Mouse (Mus musculus): ENCODE results near the gene Hp1bp3. TPM values are rescaled to one million over a fixed set of nuclear protein-coding genes. Genes with fewer than 3 reads are reported as not detected.

Gene Hp1bp3
- polyA plus RNA-seq, 1 experiment from 2014 or later: 182 TPM

GRCm38 (mm10) chr4:138272011-138272997 is 56.2 kb downstream of the Hp1bp3 start:
- WGBS: 76% methylated on average over 14 of the region's 14 CpGs
- no peaks in the 10 kb centered on the region for H3K4me1 ChIP-seq (ENCODE audit: control insufficient read depth, insufficient read depth, low read length)
- H3K36me3 ChIP-seq (ENCODE audit: control insufficient read depth, insufficient read depth, low read length): no peaks in the 10 kb centered on the region
- no peak overlapping the region for H3K4me3 ChIP-seq (ENCODE audit: low read depth, low read length)
- H3K27ac ChIP-seq (ENCODE audit: low read depth, low read length): no peak overlapping the region
- DNase-seq (ENCODE audit: low spot score, missing footprints): peak; percentile 65
- ATAC-seq (ENCODE audit: low FRiP score): no peak
- no peaks in the 10 kb centered on the region for H3K9me3 ChIP-seq (ENCODE audit: control insufficient read depth, low read length)
- no peak overlapping the region for H3K9ac ChIP-seq (ENCODE audit: low read length)
- H3K4me2 ChIP-seq: no peak overlapping the region
- H3K27me3 ChIP-seq (ENCODE audit: control insufficient read depth, insufficient read depth, low read length): no peaks in the 10 kb centered on the region

- H3K9ac ChIP-seq (ENCODE audit: low read length): no peak overlapping the region
- no peaks in the 10 kb centered on the region for H3K9me3 ChIP-seq (ENCODE audit: control insufficient read depth, low read length)
- no peak overlapping the region for H3K27ac ChIP-seq (ENCODE audit: low read depth, low read length)
- no peaks in the 10 kb centered on the region for H3K36me3 ChIP-seq (ENCODE audit: control insufficient read depth, insufficient read depth, low read length)
- 78% methylated on average over 7 of the region's 7 CpGs for WGBS
- no peak for ATAC-seq (ENCODE audit: low FRiP score)
- no peaks in the 10 kb centered on the region for H3K27me3 ChIP-seq (ENCODE audit: control insufficient read depth, insufficient read depth, low read length)
- no peak overlapping the region for H3K4me3 ChIP-seq (ENCODE audit: low read depth, low read length)
- H3K4me2 ChIP-seq: no peak overlapping the region
- no peak for DNase-seq (ENCODE audit: low spot score, missing footprints)
- H3K4me1 ChIP-seq (ENCODE audit: control insufficient read depth, insufficient read depth, low read length): no peaks in the 10 kb centered on the region
Observed at GRCm38 (mm10) chr4:138278346-138278745, 62.2 kb downstream of the Hp1bp3 start.

GRCm38 (mm10) chr4:138282834-138283233 is 66.7 kb downstream of the Hp1bp3 start:
- Histone ChIP-seq H3K4me1 (ENCODE audit: control insufficient read depth, insufficient read depth, low read length) (no peaks in the 10 kb centered on the region), H3K9ac (ENCODE audit: low read length) (no peak overlapping the region), H3K36me3 (ENCODE audit: control insufficient read depth, insufficient read depth, low read length) (no peaks in the 10 kb centered on the region), H3K27ac (ENCODE audit: low read depth, low read length) (no peak overlapping the region), H3K4me2 (no peak overlapping the region), H3K9me3 (ENCODE audit: control insufficient read depth, low read length) (no peaks in the 10 kb centered on the region), H3K27me3 (ENCODE audit: control insufficient read depth, insufficient read depth, low read length) (no peaks in the 10 kb centered on the region), H3K4me3 (ENCODE audit: low read depth, low read length) (no peak overlapping the region)
- DNase-seq (ENCODE audit: low spot score, missing footprints): peak; percentile 89
- peak; percentile 63; the same call in 1 of the 2 replicates for ATAC-seq (ENCODE audit: low FRiP score)
- WGBS: 27% methylated on average over 4 of the region's 4 CpGs

- Histone ChIP-seq H3K36me3 (ENCODE audit: control insufficient read depth, insufficient read depth, low read length) (no peaks in the 10 kb centered on the region), H3K27ac (ENCODE audit: low read depth, low read length) (no peak overlapping the region), H3K4me3 (ENCODE audit: low read depth, low read length) (no peak overlapping the region), H3K9ac (ENCODE audit: low read length) (no peak overlapping the region), H3K4me2 (no peak overlapping the region), H3K9me3 (ENCODE audit: control insufficient read depth, low read length) (no peaks in the 10 kb centered on the region), H3K4me1 (ENCODE audit: control insufficient read depth, insufficient read depth, low read length) (no peaks in the 10 kb centered on the region), H3K27me3 (ENCODE audit: control insufficient read depth, insufficient read depth, low read length) (no peaks in the 10 kb centered on the region)
- DNase-seq (ENCODE audit: low spot score, missing footprints) (no peak), ATAC-seq (ENCODE audit: low FRiP score) (no peak)
- 90% methylated on average over 12 of the region's 12 CpGs for WGBS
Observed at GRCm38 (mm10) chr4:138286411-138286810, 70.3 kb downstream of the Hp1bp3 start.

GRCm38 (mm10) chr4:138288691-138289090 is 72.6 kb downstream of the Hp1bp3 start:
- Histone ChIP-seq H3K36me3 (ENCODE audit: control insufficient read depth, insufficient read depth, low read length) (no peaks in the 10 kb centered on the region), H3K27me3 (ENCODE audit: control insufficient read depth, insufficient read depth, low read length) (no peaks in the 10 kb centered on the region), H3K27ac (ENCODE audit: low read depth, low read length) (no peak overlapping the region), H3K9me3 (ENCODE audit: control insufficient read depth, low read length) (no peaks in the 10 kb centered on the region), H3K4me3 (ENCODE audit: low read depth, low read length) (no peak overlapping the region), H3K9ac (ENCODE audit: low read length) (no peak overlapping the region), H3K4me2 (no peak overlapping the region), H3K4me1 (ENCODE audit: control insufficient read depth, insufficient read depth, low read length) (no peaks in the 10 kb centered on the region)
- DNase-seq (ENCODE audit: low spot score, missing footprints): peak; percentile 21
- ATAC-seq (ENCODE audit: low FRiP score): no peak
- 90% methylated on average over 7 of the region's 7 CpGs for whole genome bisulfite sequencing

GRCm38 (mm10) chr4:138292028-138292427 is 75.9 kb downstream of the Hp1bp3 start:
- Histone ChIP-seq H3K27ac (ENCODE audit: low read depth, low read length) (no peak overlapping the region), H3K27me3 (ENCODE audit: control insufficient read depth, insufficient read depth, low read length) (no peaks in the 10 kb centered on the region), H3K4me2 (no peak overlapping the region), H3K36me3 (ENCODE audit: control insufficient read depth, insufficient read depth, low read length) (no peaks in the 10 kb centered on the region), H3K4me3 (ENCODE audit: low read depth, low read length) (no peak overlapping the region), H3K4me1 (ENCODE audit: control insufficient read depth, insufficient read depth, low read length) (no peaks in the 10 kb centered on the region), H3K9ac (ENCODE audit: low read length) (no peak overlapping the region), H3K9me3 (ENCODE audit: control insufficient read depth, low read length) (no peaks in the 10 kb centered on the region)
- ATAC-seq (ENCODE audit: low FRiP score) (no peak), DNase-seq (ENCODE audit: low spot score, missing footprints) (no peak)
- 92% methylated on average over 13 of the region's 13 CpGs for WGBS

GRCm38 (mm10) chr4:138293261-138293948 is 77.3 kb downstream of the Hp1bp3 start:
- DNase-seq (ENCODE audit: low spot score, missing footprints): peak; percentile 82
- H3K9me3 ChIP-seq (ENCODE audit: control insufficient read depth, low read length): no peaks in the 10 kb centered on the region
- no peak overlapping the region for H3K4me3 ChIP-seq (ENCODE audit: low read depth, low read length)
- no peaks in the 10 kb centered on the region for H3K36me3 ChIP-seq (ENCODE audit: control insufficient read depth, insufficient read depth, low read length)
- H3K27ac ChIP-seq (ENCODE audit: low read depth, low read length): no peak overlapping the region
- no peak overlapping the region for H3K4me2 ChIP-seq
- ATAC-seq (ENCODE audit: low FRiP score): no peak
- H3K9ac ChIP-seq (ENCODE audit: low read length): no peak overlapping the region
- no peaks in the 10 kb centered on the region for H3K4me1 ChIP-seq (ENCODE audit: control insufficient read depth, insufficient read depth, low read length)
- H3K27me3 ChIP-seq (ENCODE audit: control insufficient read depth, insufficient read depth, low read length): no peaks in the 10 kb centered on the region
- WGBS: 80% methylated on average over 18 of the region's 18 CpGs

- H3K4me1 ChIP-seq (ENCODE audit: control insufficient read depth, insufficient read depth, low read length): no peaks in the 10 kb centered on the region
- H3K27me3 ChIP-seq (ENCODE audit: control insufficient read depth, insufficient read depth, low read length): no peaks in the 10 kb centered on the region
- ATAC-seq (ENCODE audit: low FRiP score): no peak
- 85% methylated on average over 10 of the region's 14 CpGs for WGBS
- H3K27ac ChIP-seq (ENCODE audit: low read depth, low read length): no peak overlapping the region
- no peak overlapping the region for H3K9ac ChIP-seq (ENCODE audit: low read length)
- DNase-seq (ENCODE audit: low spot score, missing footprints): peak; percentile 35
- H3K36me3 ChIP-seq (ENCODE audit: control insufficient read depth, insufficient read depth, low read length): no peaks in the 10 kb centered on the region
- H3K9me3 ChIP-seq (ENCODE audit: control insufficient read depth, low read length): no peaks in the 10 kb centered on the region
- H3K4me2 ChIP-seq: no peak overlapping the region
- no peak overlapping the region for H3K4me3 ChIP-seq (ENCODE audit: low read depth, low read length)
Observed at GRCm38 (mm10) chr4:138293949-138294550, 78.0 kb downstream of the Hp1bp3 start.

All from midbrain, embryonic 11.5 days (tissue).